Mouse (Mus musculus) cerebellum, adult 2 months (tissue): ENCODE results near the gene Prkg2. TPM values are rescaled to one million over a fixed set of nuclear protein-coding genes. Genes with fewer than 3 reads are reported as not detected.

Source experiments
- DNase-seq, 2 experiments: peaks; one replicate each; pipeline ENCODE4 v3.0.0; 2021
- H3K27ac ChIP-seq: fragments of 200-500 bp; 2 replicates; pipeline ENCODE4 v1.5.1; 2012; ENCODE audit warnings: low read length, control low read depth, inconsistent platforms; ENCODE audit not compliant: insufficient read depth
- H3K27me3 ChIP-seq: fragments of 200-500 bp; 2 replicates; pipeline ENCODE4 v1.6.1; 2012; ENCODE audit warnings: inconsistent platforms, mild to moderate bottlenecking, low read length, moderate library complexity; ENCODE audit not compliant: control insufficient read depth, insufficient read depth
- H3K4me1 ChIP-seq: fragments of 200-500 bp; 2 replicates; pipeline ENCODE4 v1.6.1; 2011; ENCODE audit warnings: low read length; ENCODE audit not compliant: control insufficient read depth, insufficient read depth
- H3K4me3 ChIP-seq: fragments of 200-500 bp; replicated peaks from 2 replicates; pipeline ENCODE3; 2011; ENCODE audit warnings: mild to moderate bottlenecking, low read depth, low read length, control low read depth; ENCODE audit not compliant: insufficient read depth
- CTCF ChIP-seq: fragments of 200-500 bp; IDR thresholded peaks from 2 replicates; pipeline ENCODE4 v1.5.1; 2011; ENCODE audit warnings: low read depth, mild to moderate bottlenecking, control low read depth, low read length, moderate library complexity, borderline replicate concordance; ENCODE audit not compliant: insufficient read depth
- POLR2A ChIP-seq: fragments of 200-500 bp; IDR thresholded peaks from 2 replicates; pipeline ENCODE4 v1.6.1; 2011; ENCODE audit warnings: low read length, control low read depth, borderline replicate concordance; ENCODE audit not compliant: insufficient read depth
- WGBS: fragments of 180-500 bp; shearing (Covaris S2); methylation state at CpG from one replicate; pipeline ENCODE4 v1.1.7; 2018; 5-methylcytosine and 5-hydroxymethylcytosine counted together
- polyA plus RNA-seq: library from polyadenylated mRNA; depleted of rRNA; stranded (reverse); fragments of >200 nt; gene quantifications from 2 replicates; pipeline ENCODE4 v1.2.3, GENCODE M21; 2012

Prkg2 gene
- polyA plus RNA-seq, 1 experiment = 1.5 TPM

DNA sequence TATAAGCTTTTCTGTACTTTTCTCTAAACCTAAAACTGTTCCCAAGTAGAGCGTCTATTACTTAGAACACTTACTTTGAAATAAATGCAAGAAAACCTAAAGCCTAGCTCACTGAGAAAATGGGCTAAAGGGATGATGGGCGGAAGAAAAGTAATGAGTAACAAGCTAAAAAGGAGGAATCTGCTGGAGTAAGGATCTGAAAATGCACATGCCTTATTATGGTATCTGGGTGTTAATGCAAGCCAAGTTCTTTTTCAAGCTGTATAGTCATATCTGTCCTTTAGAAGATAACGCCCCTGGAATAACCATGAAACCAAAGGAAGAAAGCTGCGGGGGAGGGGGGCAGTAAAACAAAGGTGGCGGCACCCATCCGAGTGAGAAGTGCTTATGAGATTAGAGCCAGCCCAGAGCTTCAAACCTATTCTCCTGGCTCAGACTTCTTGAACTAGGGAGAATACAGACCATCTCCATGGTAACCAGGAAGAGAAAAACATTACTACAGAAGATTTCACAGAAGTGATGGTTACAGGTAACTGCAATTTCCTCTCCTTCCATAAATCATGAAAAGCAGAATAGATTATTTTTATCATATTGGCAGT lies 5.5 kb downstream of the Prkg2 start:
- DNase-seq = no peak
- Histone ChIP-seq H3K4me3 (no peak overlapping the region), H3K4me1 (no peaks in the 10 kb centered on the region), H3K27me3 (no peaks in the 10 kb centered on the region; the same call in 1 of the 2 replicates), H3K27ac (no peak overlapping the region)
- TF ChIP-seq CTCF (no peak), POLR2A (no peak)
- WGBS = 74% methylated on average over 6 of the region's 6 CpGs

DNA sequence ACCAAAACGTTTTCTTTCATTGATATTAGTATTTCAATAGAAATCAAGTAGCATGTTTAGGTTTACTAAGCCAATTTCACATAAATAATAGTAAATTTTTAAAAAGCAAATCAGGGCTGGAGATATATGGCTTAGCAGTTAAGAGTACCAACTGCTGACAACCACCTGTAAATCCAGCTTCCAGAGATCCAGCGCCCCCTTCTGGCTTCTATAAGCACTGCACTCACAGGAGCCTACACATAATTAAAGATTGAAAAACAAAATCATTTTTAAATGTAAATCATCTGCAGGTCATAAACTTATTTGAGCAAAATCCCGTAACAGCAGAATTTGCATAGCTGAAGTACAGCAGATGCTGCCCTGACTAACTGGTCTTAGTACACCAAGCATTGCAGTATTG lies 10.8 kb downstream of the Prkg2 start:
- WGBS = 68% methylated on average over 3 of the region's 3 CpGs
- H3K4me1 ChIP-seq = no peaks in the 10 kb centered on the region
- DNase-seq = no peak
- TF ChIP-seq POLR2A (no peak), CTCF (no peak)
- no peak overlapping the region for H3K4me3 ChIP-seq
- H3K27ac ChIP-seq = no peak overlapping the region
- H3K27me3 ChIP-seq = no peaks in the 10 kb centered on the region

DNA sequence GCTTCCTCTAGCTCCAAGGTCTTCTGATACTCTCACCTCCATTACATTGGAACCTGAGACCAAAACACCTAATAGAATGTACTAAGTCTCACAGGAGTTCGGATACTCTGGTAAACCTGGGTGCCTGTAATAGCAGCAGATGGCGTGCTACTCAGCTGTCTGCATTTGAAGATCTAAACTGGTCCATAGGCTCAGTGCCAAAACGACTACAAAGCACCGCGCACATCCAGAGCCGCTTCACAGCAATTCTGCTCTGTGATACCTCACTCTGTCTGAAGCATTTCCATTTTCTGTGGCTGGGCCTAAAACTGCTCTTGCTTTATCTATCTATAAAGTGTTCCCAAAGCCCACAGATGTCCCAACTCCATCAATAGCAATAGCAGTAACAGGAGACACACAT lies 17.4 kb downstream of the Prkg2 start:
- H3K27ac ChIP-seq = no peak overlapping the region
- H3K27me3 ChIP-seq = no peaks in the 10 kb centered on the region
- TF ChIP-seq CTCF (no peak), POLR2A (no peak)
- no peak for DNase-seq
- H3K4me1 ChIP-seq = no peaks in the 10 kb centered on the region
- 28% methylated on average over 6 of the region's 6 CpGs for WGBS
- no peak overlapping the region for H3K4me3 ChIP-seq

DNA sequence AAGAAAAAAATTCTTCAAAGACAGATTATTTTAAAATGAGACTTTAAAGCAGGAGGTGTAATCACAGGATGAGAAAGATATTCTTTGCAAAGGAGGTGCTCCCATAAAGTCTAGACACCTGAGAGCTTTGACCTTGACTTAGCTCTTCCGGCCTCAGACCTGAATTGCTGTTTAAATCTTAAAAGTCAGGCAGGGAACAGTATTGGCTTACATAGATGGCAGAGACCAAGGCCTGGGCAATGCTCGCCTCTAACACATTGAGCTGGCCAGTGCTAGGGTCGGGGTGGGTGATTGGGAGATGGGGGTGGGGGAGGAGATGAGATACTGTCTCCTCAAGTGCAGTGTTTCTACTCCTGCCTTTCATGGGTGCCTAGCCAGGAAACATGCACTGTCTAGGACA lies 22.0 kb downstream of the Prkg2 start:
- DNase-seq = no peak
- Histone ChIP-seq H3K4me3 (no peak overlapping the region), H3K4me1 (no peaks in the 10 kb centered on the region), H3K27me3 (no peaks in the 10 kb centered on the region), H3K27ac (no peak overlapping the region)
- no peak for TF ChIP-seq POLR2A
- WGBS = 84% methylated on average over 3 of the region's 3 CpGs

DNA sequence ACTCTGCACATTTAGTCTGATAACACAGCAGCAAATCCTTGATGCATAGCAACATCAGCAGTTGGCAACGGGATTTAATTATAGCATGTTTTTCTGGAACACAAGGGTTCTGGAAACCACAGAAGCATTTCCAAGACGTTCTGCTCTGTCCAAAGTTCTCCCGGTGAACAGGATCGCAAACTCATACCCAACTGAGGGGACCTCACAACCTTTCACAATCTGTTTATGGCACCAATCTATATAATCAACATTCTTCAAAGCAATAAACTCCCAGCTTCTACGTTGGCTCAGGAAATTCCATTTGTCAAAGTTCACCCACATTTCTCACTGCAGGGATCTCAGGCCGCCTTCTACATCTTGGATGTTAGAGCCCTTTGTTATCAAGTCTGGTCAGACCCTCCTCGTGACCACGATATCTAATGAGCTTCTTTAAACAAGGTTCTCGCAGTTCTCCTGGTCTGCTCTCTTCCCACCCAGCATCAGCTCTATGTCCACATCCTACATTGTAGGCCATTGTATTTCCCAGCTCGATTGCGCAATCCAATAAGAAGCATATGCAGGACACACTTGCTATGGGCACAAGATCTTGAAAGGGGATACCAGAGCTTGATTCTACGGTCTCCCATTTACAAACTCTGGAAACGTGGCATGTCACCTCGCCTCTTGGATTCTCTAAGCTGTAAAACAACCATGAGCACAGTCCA lies 26.6 kb downstream of the Prkg2 start:
- no peak overlapping the region for H3K4me3 ChIP-seq
- H3K27ac ChIP-seq = no peak overlapping the region
- no peak for TF ChIP-seq CTCF
- TF ChIP-seq POLR2A = no peak
- no peaks in the 10 kb centered on the region for H3K27me3 ChIP-seq
- WGBS = 88% methylated on average over 14 of the region's 14 CpGs
- no peaks in the 10 kb centered on the region for H3K4me1 ChIP-seq
- DNase-seq = no peak

DNA sequence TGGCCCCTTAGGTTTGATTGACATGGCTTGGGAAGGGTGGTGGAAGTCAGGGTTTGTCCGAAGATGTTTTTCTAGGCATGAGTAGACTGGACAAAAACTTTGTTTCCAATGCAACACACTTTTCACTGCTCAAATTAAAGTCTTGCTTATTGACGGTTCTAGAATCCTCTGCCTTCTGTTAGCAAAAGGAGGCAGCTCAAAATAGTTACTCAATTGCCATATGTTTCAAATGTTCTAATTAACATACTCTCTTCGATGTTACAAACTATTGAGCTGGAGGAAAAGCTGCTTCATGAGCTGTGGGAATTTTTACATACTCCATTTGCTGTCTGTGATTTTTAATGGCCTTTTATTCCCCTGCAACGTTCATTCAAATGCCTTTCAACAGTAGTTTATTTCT lies 39.0 kb downstream of the Prkg2 start:
- no peak for TF ChIP-seq CTCF
- no peak for TF ChIP-seq POLR2A
- DNase-seq = no peak
- H3K27me3 ChIP-seq = no peaks in the 10 kb centered on the region
- no peak overlapping the region for H3K4me3 ChIP-seq
- 65% methylated on average over 4 of the region's 4 CpGs for WGBS
- no peaks in the 10 kb centered on the region for H3K4me1 ChIP-seq
- H3K27ac ChIP-seq = no peak overlapping the region

DNA sequence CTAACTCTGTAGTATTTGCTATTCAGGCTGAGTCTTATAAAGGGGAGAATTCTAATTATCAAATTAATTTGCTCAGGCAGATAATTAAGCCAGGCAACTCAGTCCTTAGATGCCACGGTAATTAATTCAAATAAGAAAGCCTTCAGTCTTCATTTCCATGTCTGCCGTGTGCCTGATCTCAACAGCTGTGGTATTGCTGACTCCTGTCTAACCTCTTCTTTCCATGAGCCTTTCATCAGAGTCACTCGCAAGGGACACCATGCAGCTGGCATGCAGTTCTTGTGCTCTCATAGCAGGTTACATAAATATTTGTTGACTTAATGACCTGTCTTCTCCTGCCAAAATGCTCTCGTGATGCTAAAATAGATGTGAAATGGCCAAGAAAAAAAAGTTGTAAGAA lies 41.4 kb downstream of the Prkg2 start:
- H3K27ac ChIP-seq = no peak overlapping the region
- no peak for DNase-seq
- no peak for TF ChIP-seq CTCF
- no peak for TF ChIP-seq POLR2A
- 11% methylated on average over 4 of the region's 4 CpGs for WGBS
- H3K27me3 ChIP-seq = no peaks in the 10 kb centered on the region
- H3K4me1 ChIP-seq = no peaks in the 10 kb centered on the region
- no peak overlapping the region for H3K4me3 ChIP-seq

DNA sequence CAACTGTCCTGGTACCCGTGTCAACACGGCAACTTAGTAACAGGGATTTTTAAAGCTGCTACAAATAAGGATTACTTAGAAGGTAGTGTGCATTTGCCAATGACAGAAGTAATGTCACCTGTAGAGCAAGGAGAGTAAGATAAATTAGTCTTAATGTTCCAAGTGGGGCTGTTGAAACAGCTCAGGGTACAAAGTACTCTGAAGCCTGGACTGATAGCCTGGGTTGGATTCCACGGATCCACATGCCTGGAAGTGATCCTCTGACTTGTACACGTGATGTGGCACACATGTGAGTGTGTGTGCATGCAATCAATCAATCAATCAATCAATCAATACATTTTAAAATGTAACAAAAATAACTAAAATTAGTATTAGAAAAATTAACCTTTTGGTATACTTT lies 45.6 kb downstream of the Prkg2 start:
- H3K27ac ChIP-seq = no peak overlapping the region
- no peak for DNase-seq
- no peak overlapping the region for H3K4me3 ChIP-seq
- H3K27me3 ChIP-seq = no peaks in the 10 kb centered on the region
- 89% methylated on average over 4 of the region's 4 CpGs for WGBS
- no peak for TF ChIP-seq POLR2A
- no peak for TF ChIP-seq CTCF
- H3K4me1 ChIP-seq = no peaks in the 10 kb centered on the region
